Mouse (Mus musculus) heart, postnatal 0 days (tissue): ENCODE data around the gene Nebl.

Experiments used
- CTCF ChIP-seq: IDR thresholded peaks from 2 replicates; pipeline ENCODE4 v1.5.1; 2016; ENCODE audit warnings: antibody characterized with exemption, control low read depth, low read depth
- EP300 ChIP-seq: IDR thresholded peaks from 2 replicates; pipeline ENCODE4 v1.6.1; 2016; ENCODE audit warnings: antibody characterized with exemption, low read depth

DNA sequence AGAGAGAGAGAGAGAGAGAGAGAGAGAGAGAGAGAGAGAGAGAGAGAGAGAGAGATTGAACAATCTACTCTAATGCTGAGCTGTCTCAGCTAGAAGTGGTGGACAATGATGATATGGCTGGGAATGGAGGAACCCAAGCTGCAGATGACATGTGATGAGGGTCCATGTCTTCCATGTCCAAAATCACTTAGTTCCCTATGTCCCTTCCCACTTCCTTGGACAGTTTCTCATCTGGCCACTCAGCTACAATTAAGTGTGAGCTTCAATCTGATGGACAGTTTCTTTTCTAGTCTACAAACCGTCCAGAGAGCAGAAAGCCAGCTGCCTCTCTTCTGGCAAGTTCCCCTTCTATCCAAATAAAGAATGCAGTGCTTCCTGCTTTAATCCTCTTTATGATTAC lies 221.3 kb downstream of the Nebl start:
- TF ChIP-seq CTCF (no peak), EP300 (no peak)
